Mouse (Mus musculus) testis, postnatal 10 days (tissue): ENCODE measurements around the gene Olfr1346.
A peak's percentile ranks its signal among the peaks of the same experiment; 100 is the strongest.
"Not testable (repeated sequence)": the region's sequence is repeated elsewhere in the genome, so short reads cannot be mapped to it uniquely, and the experiment has no call there.

Experiments used
- DNase-seq: peaks from one replicate; pipeline ENCODE4 v3.0.0; 2021; ENCODE audit warnings: low spot score

Gene Olfr1346

GRCm38 (mm10) chr7:6466951-6467350 lies at the start of gene Olfr1346:
Gene Olfr1346 (plus strand): TSS chr7:6467101.
- no peak for DNase-seq

DNA sequence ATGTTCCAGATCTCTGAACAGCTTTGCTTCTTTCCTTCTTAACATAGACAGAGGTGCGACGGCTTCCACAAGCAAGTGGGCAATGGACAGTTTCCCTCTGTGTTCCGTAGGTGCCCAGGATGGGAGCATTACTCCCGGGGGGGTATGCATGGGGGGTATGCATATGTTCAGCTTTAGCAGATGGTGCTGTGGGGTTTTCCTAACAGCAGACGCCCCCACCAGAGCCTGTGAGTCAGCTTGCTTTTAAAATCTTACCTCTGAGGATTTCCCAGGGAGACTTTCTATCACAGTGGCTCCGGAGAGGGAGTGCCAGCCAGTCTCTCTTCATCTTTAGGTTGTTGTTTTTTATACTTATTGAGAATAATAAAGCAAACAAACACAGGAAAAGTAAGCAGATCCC lies 47.0 kb upstream of the Olfr1346 start:
- no peak for DNase-seq

DNA sequence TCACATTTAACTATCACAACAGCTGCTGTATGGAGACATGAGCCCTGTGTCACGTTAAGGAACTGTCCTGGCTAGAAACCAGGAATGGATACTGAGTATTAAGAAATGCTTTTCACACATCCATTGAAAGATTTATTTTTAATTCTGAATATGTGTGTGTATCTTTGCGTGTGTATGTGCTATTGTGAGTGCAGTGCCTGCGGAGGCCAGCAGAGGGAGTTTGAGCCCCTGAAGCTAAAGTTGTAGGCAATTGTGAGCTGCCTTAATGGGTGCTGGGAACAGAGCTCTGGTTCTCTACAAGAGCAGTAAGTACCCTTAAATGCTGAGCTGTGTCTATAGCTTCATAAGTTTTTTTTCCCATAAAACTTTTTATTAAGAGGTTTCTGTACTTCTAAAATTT lies 37.5 kb upstream of the Olfr1346 start:
- no peak for DNase-seq

DNA sequence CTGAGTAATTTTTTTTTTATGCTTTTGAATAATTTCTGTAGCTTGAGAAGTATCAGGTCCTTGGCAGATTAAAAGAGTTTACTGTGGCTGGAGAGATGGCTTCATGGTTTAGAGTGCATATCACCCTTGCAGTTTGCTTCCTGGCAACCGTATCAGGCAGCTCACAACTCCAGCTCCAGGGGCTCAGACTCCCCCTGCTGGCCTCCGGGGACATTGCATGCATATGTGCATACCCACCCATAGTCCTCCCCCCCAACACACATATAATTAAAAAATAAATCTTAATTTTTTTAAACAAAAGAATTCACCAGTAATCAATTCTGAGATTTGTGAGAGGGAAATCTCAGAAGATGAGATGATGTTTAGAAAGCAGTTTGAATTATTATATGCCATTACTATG lies 36.6 kb upstream of the Olfr1346 start:
- DNase-seq, result peak; percentile 55

- DNase-seq, result no peak
These were observed 28.5 kb upstream of the Olfr1346 start, which contains the start of gene Olfr1344 for GRCm38 (mm10) chr7:6438388-6438787. Gene Olfr1344 (plus strand): TSS chr7:6438688.

DNA sequence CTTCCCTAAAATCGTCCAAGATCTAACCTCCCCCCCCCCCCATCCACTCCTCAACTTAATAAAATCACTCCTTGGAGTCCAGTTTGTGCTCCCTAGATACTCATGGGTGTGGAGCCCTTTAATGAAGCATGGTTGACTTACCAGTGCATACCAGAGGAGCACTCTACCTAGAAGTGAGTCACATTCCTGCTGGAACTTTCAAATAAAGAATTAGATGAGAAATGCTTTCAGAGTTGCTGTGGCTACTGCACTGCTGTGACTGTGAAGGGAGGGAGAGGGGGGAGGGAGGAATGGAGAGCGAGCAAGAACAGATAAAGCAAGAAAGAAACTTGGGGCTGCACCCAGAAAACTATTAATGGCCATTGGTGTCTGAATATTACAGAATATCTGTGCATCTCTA lies 25.7 kb upstream of the Olfr1346 start:
- DNase-seq, result no peak

DNA sequence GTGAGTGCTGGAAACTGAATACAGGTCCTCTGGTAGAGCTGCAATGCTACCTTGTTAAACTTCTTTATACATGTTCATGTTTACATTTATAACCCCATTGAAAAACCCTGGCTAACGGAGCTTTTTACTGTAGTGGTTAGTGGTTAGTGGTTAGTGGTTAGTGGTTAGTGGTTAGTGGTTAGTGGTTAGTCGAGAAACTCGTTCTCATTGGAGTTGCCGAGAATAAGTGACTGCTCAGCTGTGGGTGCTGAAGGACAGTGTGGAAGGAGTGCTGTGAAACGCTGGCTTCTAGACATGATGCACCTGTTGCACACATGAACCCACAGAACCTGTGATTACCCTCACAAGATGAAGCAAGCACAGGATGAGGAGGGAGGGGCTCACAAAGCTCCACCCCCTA lies 19.1 kb upstream of the Olfr1346 start:
- no peak for DNase-seq

- no peak for DNase-seq
These were observed 11.0 kb upstream of the Olfr1346 start, which contains the start of gene Olfr1336 for GRCm38 (mm10) chr7:6455868-6456267. Gene Olfr1336 (plus strand): TSS chr7:6456168.

GRCm38 (mm10) chr7:6456399-6456798 lies 10.5 kb upstream of the Olfr1346 start:
- no peak for DNase-seq

DNA sequence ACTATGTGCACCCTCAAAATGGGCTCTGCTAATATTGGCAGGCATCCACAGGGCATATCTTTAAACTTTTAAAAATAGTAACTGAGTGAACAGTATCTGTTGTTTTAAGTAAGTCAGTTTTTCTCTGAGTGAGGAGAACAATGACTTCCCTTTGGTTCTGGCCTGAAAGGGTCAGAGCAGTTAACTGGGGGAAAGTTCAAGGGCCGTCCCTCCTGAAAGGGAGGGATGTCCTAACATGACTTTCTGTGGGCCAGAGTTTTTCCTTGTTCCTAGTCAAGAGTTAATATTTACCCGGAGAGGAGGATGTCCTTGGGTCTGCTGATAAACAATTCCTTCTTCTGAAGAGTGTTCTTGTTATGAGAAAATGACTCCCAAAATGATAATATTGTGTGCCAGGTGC lies 10.7 kb downstream of the Olfr1346 start:
- not testable (repeated sequence) for DNase-seq

DNA sequence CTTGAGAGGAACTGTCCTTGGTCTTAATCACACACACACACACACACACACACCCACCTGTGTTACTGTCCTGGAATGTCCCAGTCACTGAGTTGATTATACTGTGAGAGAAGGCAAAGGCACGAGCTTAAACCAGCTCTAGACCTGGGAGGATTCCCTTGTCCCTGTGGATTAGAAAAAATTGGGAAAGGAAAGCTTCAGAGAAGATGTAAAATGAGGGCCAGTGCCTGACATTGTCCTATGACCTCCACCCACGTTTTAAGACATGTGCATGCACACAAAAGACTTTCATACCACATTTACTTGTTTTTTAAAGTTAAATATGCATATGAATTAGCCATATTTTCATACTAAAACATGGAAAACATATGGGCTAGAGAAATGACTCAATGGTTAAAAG lies 19.9 kb downstream of the Olfr1346 start, which contains the start of gene Olfr5:
Gene Olfr5 (minus strand): TSS at position 101 of the 400 bp plus-strand sequence.
- DNase-seq, result no peak

GRCm38 (mm10) chr7:6499655-6500054 lies 32.8 kb downstream of the Olfr1346 start, which contains the start of gene Olfr1347:
Gene Olfr1347 (minus strand): TSS chr7:6499755.
- DNase-seq, result no peak

- no peak for DNase-seq
These were observed 41.7 kb downstream of the Olfr1346 start, which contains the start of gene Olfr1348 for GRCm38 (mm10) chr7:6508648-6509047. Gene Olfr1348 (minus strand): TSS chr7:6508748.

GRCm38 (mm10) chr7:6521666-6522065 lies 54.8 kb downstream of the Olfr1346 start:
- DNase-seq, result no peak

DNA sequence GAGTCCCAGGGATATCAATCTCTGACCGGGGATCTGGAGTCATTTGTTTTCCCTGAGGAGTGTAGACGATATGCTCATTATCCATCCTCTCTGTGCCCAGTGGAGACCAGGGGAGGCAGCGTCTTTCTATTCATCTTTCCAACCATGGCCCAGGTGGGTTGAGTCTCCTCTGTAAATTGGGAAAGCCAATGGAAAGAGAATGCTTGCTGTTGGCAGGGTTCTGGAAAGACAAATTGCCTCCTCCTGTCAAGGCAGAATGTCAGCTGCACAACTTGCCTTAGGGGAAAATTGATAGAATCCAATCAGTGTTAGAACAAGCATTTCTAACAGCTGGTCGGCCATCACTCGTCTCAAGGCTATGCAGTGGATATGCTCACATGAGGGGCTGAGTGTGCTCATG lies 55.9 kb downstream of the Olfr1346 start, which contains the start of gene Olfr1349:
Gene Olfr1349 (minus strand): TSS at position 101 of the 400 bp plus-strand sequence.
- no peak for DNase-seq

- DNase-seq, result peak; percentile 45
These were observed 58.1 kb downstream of the Olfr1346 start for GRCm38 (mm10) chr7:6525001-6525400.

DNA sequence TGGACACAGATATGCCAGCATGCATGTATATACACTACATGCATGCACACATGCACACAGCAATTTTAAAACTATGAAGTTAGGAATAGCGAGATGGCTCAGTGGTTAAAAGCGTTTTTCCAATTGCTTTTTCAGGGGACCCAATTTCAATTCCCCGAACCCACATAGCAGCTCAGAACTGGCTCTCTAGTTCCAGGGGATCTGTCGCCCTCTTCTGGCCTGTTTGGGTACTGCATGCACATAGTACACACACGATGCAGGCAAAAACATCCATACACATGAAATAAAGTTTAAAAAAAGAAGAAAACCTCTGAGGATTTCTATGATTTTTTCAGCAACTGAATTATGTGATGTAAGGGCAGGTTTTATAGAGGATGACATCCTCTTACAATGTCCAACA lies 59.2 kb downstream of the Olfr1346 start:
- DNase-seq, result peak; percentile 75
